Mouse (Mus musculus) lung, embryonic 16.5 days (tissue): ENCODE results near the gene 9130230L23Rik. TPM values are rescaled to one million over a fixed set of nuclear protein-coding genes. Genes with fewer than 3 reads are reported as not detected.
A peak's percentile ranks its signal among the peaks of the same experiment; 100 is the strongest.

Experiments used
- ATAC-seq: fragments of 200-750 bp; cut with Nextera tagmentation; 2 replicates; pipeline ENCODE4 v1.8.0; 2017; ENCODE audit warnings: low read depth, mild to moderate bottlenecking, moderate library complexity
- H3K27ac ChIP-seq: fragments of 300-500 bp; sonication (generic); 2 replicates; pipeline ENCODE4 v1.5.1; 2014; ENCODE audit warnings: mild to moderate bottlenecking, control low read depth, low read length
- H3K27me3 ChIP-seq: fragments of 300-500 bp; sonication (generic); 2 replicates; pipeline ENCODE4 v1.6.1; 2014; ENCODE audit warnings: low read depth, low read length, mixed read lengths; ENCODE audit not compliant: control insufficient read depth, insufficient read depth
- H3K36me3 ChIP-seq: fragments of 300-500 bp; sonication (generic); 2 replicates; pipeline ENCODE4 v1.6.1; 2014; ENCODE audit warnings: low read length; ENCODE audit not compliant: control insufficient read depth, insufficient read depth
- H3K4me1 ChIP-seq: fragments of 300-500 bp; sonication (generic); replicated peaks from 2 replicates; pipeline ENCODE4 v1.6.1; 2014; ENCODE audit warnings: low read length, mixed read lengths; ENCODE audit not compliant: control insufficient read depth, insufficient read depth
- H3K4me2 ChIP-seq: fragments of 300-500 bp; sonication (generic); 2 replicates; pipeline ENCODE4 v1.6.1; 2014; ENCODE audit warnings: low read depth, low read length, control low read depth
- H3K4me3 ChIP-seq: fragments of 300-500 bp; sonication (generic); 2 replicates; pipeline ENCODE4 v1.5.1; 2014; ENCODE audit warnings: mild to moderate bottlenecking, low read length, control low read depth
- H3K9ac ChIP-seq: fragments of 300-500 bp; sonication (generic); 2 replicates; pipeline ENCODE4 v1.6.1; 2014; ENCODE audit warnings: low read length, control low read depth
- H3K9me3 ChIP-seq: fragments of 300-500 bp; sonication (generic); 2 replicates; pipeline ENCODE4 v1.6.1; 2016; ENCODE audit warnings: low read length; ENCODE audit not compliant: control insufficient read depth
- WGBS: fragments of 180-500 bp; shearing (Covaris S2); extraction: QIAGEN DNeasy Blood & Tissue Kit; methylation state at CpG from one replicate; pipeline ENCODE4 v1.1.7; 2014; 5-methylcytosine and 5-hydroxymethylcytosine counted together
- polyA plus RNA-seq: library from polyadenylated mRNA; unstranded; fragments of >200 nt; fragmentation: Nextera tagmentation; extraction: Ambion mirVana; gene quantifications from 2 replicates; pipeline ENCODE4 v1.2.1, GENCODE M21; 2015

The 9130230L23Rik gene
- polyA plus RNA-seq, 1 experiment from 2014 or later, result 1.4 TPM

- no peak for ATAC-seq
- H3K27ac ChIP-seq, result no peak overlapping the region
- 76% methylated on average over 2 of the region's 2 CpGs for WGBS
Observed at GRCm38 (mm10) chr5:66014437-66014836, 10.4 kb upstream of the 9130230L23Rik start.

GRCm38 (mm10) chr5:66013999-66014398 is 9.9 kb upstream of the 9130230L23Rik start:
- Histone ChIP-seq H3K27ac (no peak overlapping the region), H3K9ac (no peak overlapping the region), H3K4me2 (no peak overlapping the region), H3K9me3 (no peaks in the 10 kb centered on the region), H3K4me1 (peaks cover 3% of the 10 kb centered on the region; the same call in 1 of the 2 replicates), H3K36me3 (no peaks in the 10 kb centered on the region), H3K27me3 (no peaks in the 10 kb centered on the region), H3K4me3 (no peak overlapping the region)
- no peak for ATAC-seq
- 53% methylated on average over 3 of the region's 3 CpGs for WGBS

More at GRCm38 (mm10) chr5:66014437-66014836, 10.4 kb upstream of the 9130230L23Rik start:
- H3K4me2 ChIP-seq, result no peak overlapping the region
- H3K4me1 ChIP-seq, result no peaks in the 10 kb centered on the region
- no peak overlapping the region for H3K4me3 ChIP-seq
- H3K9ac ChIP-seq, result no peak overlapping the region
- no peaks in the 10 kb centered on the region for H3K27me3 ChIP-seq
- H3K36me3 ChIP-seq, result no peaks in the 10 kb centered on the region
- no peaks in the 10 kb centered on the region for H3K9me3 ChIP-seq

- ATAC-seq, result peak; percentile 70
- peak overlapping the region; percentile 65 for H3K27ac ChIP-seq
- H3K4me3 ChIP-seq, result no peak overlapping the region
- H3K36me3 ChIP-seq, result no peaks in the 10 kb centered on the region
- no peak overlapping the region for H3K4me2 ChIP-seq
- no peaks in the 10 kb centered on the region for H3K9me3 ChIP-seq
- H3K27me3 ChIP-seq, result no peaks in the 10 kb centered on the region
- H3K9ac ChIP-seq, result no peak overlapping the region
- WGBS, result 66% methylated on average over 15 of the region's 15 CpGs
- peaks cover 6% of the 10 kb centered on the region; the same call in 1 of the 2 replicates for H3K4me1 ChIP-seq
Observed at GRCm38 (mm10) chr5:66008245-66008967, 4.3 kb upstream of the 9130230L23Rik start.

GRCm38 (mm10) chr5:66005041-66005678 is 1.1 kb upstream of the 9130230L23Rik start:
- Histone ChIP-seq H3K9ac (no peak overlapping the region), H3K27ac (peak overlapping the region; percentile 66), H3K4me3 (no peak overlapping the region), H3K4me1 (peaks cover 6% of the 10 kb centered on the region), H3K27me3 (no peaks in the 10 kb centered on the region), H3K36me3 (no peaks in the 10 kb centered on the region), H3K9me3 (no peaks in the 10 kb centered on the region), H3K4me2 (peak overlapping the region; percentile 31)
- 31% methylated on average over 16 of the region's 16 CpGs for WGBS
- 0 out of 2 replicates have a peak, but pooled peaks have one; percentile 4 for ATAC-seq

- Histone ChIP-seq H3K36me3 (no peaks in the 10 kb centered on the region), H3K9ac (no peak overlapping the region), H3K27ac (no peak overlapping the region), H3K4me1 (peaks cover 2% of the 10 kb centered on the region), H3K27me3 (no peaks in the 10 kb centered on the region), H3K4me2 (no peak overlapping the region), H3K4me3 (no peak overlapping the region), H3K9me3 (no peaks in the 10 kb centered on the region)
- no peak for ATAC-seq
- 62% methylated on average over 5 of the region's 5 CpGs for WGBS
Observed at GRCm38 (mm10) chr5:66001232-66001631, 2.9 kb downstream of the 9130230L23Rik start.

GRCm38 (mm10) chr5:66000567-66001125 is 3.4 kb downstream of the 9130230L23Rik start:
- Histone ChIP-seq H3K4me1 (peaks cover 2% of the 10 kb centered on the region), H3K27me3 (no peaks in the 10 kb centered on the region), H3K9ac (no peak overlapping the region), H3K36me3 (no peaks in the 10 kb centered on the region), H3K9me3 (no peaks in the 10 kb centered on the region), H3K4me2 (no peak overlapping the region), H3K4me3 (no peak overlapping the region), H3K27ac (no peak overlapping the region)
- WGBS, result 29% methylated on average over 6 of the region's 6 CpGs
- ATAC-seq, result no peak

- Histone ChIP-seq H3K9ac (no peak overlapping the region), H3K4me3 (no peak overlapping the region), H3K9me3 (no peaks in the 10 kb centered on the region), H3K4me2 (no peak overlapping the region), H3K27ac (no peak overlapping the region), H3K4me1 (peaks cover 2% of the 10 kb centered on the region), H3K36me3 (no peaks in the 10 kb centered on the region), H3K27me3 (no peaks in the 10 kb centered on the region)
- peak; percentile 44; the same call in 1 of the 2 replicates for ATAC-seq
- 55% methylated on average over 7 of the region's 7 CpGs for WGBS
Observed at GRCm38 (mm10) chr5:66000074-66000473, 4.0 kb downstream of the 9130230L23Rik start.

- H3K27ac ChIP-seq, result no peak overlapping the region
- WGBS, result 65% methylated on average over 7 of the region's 7 CpGs
- no peaks in the 10 kb centered on the region for H3K36me3 ChIP-seq
- H3K4me2 ChIP-seq, result no peak overlapping the region
- H3K27me3 ChIP-seq, result no peaks in the 10 kb centered on the region
- H3K9ac ChIP-seq, result no peak overlapping the region
- no peak overlapping the region for H3K4me3 ChIP-seq
- no peak for ATAC-seq
- no peaks in the 10 kb centered on the region for H3K9me3 ChIP-seq
- peaks cover 2% of the 10 kb centered on the region for H3K4me1 ChIP-seq
Observed at GRCm38 (mm10) chr5:65999106-65999505, 5.0 kb downstream of the 9130230L23Rik start.

GRCm38 (mm10) chr5:65997813-65998212 is 6.3 kb downstream of the 9130230L23Rik start:
- H3K4me3 ChIP-seq, result no peak overlapping the region
- ATAC-seq, result no peak
- no peaks in the 10 kb centered on the region for H3K9me3 ChIP-seq
- no peaks in the 10 kb centered on the region for H3K36me3 ChIP-seq
- H3K27ac ChIP-seq, result no peak overlapping the region
- no peaks in the 10 kb centered on the region; the same call in 1 of the 2 replicates for H3K4me1 ChIP-seq
- H3K4me2 ChIP-seq, result no peak overlapping the region
- H3K27me3 ChIP-seq, result no peaks in the 10 kb centered on the region
- H3K9ac ChIP-seq, result no peak overlapping the region
